Mouse (Mus musculus) adrenal gland, postnatal 10 days (tissue): ENCODE measurements around the gene Srsf9. TPM values are rescaled to one million over a fixed set of nuclear protein-coding genes. Genes with fewer than 3 reads are reported as not detected.

Source experiments
- DNase-seq: peaks from one replicate; pipeline ENCODE4 v3.0.0; 2021; ENCODE audit warnings: mixed read lengths
- total RNA-seq, 2 experiments: library from RNA; stranded (reverse); gene quantifications; 2 replicates each; pipeline ENCODE4 v1.2.3; 2021

The Srsf9 gene
- total RNA-seq, 2 experiments from 2014 or later, result 67.1 to 70.7 TPM

DNA sequence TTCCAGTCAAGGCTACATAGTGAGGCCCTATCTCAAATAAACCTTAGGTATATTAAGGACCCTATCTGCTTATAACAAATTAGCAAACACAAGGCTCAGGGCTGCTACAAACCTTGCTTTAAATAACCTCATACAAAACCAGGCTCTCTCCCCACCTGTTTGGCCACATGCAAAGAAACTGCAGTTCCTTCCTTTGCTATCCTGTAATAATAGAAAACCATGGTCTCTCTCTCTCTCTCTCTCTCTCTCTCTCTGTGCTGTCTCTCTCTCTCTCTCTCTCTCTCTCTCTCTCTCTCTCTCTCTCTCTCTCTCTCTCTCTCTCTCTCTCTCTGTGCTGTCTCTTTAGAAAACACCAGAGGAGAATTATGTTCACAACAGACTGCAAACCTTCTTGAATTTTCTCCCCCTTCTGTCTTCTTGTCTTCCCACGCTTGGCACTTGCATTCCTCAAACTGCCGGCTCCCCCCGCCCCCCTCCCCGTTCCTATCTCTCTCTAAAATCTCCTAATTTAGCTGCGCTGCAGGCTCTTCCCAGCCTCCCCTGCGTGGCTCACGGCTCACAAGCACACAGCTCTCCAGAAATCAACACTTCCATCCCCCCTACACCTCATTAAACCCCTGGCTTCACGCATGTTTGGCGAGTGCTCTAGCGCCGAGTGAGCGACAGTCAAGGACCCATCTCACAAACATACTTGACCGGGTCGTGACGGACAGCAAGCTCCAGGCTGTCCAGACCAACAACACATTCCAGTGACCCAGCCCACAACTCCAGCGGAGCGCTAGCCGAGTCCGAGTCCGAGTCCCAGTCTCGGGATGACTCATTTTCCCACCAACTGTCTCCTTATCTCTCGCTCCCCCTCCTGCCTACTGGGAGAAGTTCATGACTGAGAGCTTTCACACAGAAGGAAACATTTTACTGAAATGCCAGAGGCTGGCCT, 7.7 kb upstream of the Srsf9 start:
- DNase-seq, result peak; percentile 78

- DNase-seq, result no peak
These were observed 633 bp upstream of the Srsf9 start for GRCm38 (mm10) chr5:115326256-115326831.

GRCm38 (mm10) chr5:115327610-115328548, 902 bp downstream of the Srsf9 start:
- peak; percentile 55 for DNase-seq

GRCm38 (mm10) chr5:115330955-115331354, 4.0 kb downstream of the Srsf9 start:
- no peak for DNase-seq

GRCm38 (mm10) chr5:115333626-115334025, 6.6 kb downstream of the Srsf9 start:
- no peak for DNase-seq

DNA sequence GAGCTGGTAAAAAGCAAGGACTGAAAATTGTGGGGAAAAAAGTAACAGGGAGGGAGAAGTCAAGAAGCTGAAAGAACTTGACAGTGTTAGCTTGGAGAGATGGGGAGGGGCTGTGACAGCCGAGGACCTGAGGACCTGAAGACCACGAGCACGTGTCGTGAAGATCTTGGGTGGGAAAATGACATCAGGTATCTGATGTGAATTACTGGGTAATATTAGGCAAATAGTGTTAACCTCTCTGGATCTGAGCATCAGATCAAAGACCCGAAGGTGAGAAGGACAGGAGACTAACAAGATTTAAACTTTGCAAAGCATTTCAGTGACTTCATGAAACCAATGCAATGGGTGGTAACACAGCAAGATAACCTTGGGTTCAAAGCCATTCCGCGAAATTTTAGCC, 13.0 kb downstream of the Srsf9 start:
- no peak for DNase-seq

- DNase-seq, result peak; percentile 94
These were observed 13.8 kb downstream of the Srsf9 start, which contains the start of the genes Gatc and Triap1 for GRCm38 (mm10) chr5:115340577-115341313. Gene Gatc (minus strand): TSS chr5:115341178. Gene Triap1 (plus strand): TSS chr5:115341225.

GRCm38 (mm10) chr5:115341314-115342165, 14.6 kb downstream of the Srsf9 start:
- DNase-seq, result no peak

GRCm38 (mm10) chr5:115347564-115347963, 20.6 kb downstream of the Srsf9 start:
- peak; percentile 89 for DNase-seq

DNA sequence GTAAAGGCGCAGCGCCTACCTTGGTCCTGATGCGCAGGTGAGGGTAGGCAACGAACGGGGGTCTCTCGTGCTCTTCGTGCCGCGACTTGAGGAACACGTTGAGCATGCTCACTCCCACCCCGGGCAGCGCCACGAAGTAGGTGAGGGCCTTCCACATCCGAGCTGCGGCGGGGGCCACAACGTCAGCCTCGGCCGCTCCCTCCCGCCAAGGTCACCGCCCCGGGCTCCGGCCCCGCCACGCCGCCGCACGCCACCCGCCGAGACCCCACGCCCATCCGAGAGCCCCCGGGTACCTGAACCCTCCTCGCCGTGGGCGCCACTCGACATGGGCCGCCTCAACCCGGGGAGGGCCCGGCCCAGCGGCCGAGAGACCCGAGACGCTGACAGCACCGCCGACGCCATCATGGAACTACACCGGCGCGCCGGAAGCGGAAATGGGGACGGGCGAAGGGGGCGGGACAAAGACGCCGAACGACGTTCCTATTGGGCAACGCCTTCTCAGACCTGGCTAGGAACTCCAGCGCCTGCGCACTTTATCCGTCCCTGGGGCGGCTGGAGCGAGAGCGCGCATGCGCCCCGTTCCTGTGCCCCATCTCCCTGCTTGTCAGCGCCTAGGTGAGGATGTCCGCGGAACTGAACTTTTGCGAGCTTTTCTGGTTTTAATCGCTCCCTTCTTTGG, 21.7 kb downstream of the Srsf9 start, which contains the start of gene Cox6a1:
Cox6a1 (minus strand) TSS at position 436 of the 679 bp plus-strand sequence.
- DNase-seq, result peak; percentile 99

- no peak for DNase-seq
These were observed 22.2 kb downstream of the Srsf9 start for GRCm38 (mm10) chr5:115349225-115349555.

DNA sequence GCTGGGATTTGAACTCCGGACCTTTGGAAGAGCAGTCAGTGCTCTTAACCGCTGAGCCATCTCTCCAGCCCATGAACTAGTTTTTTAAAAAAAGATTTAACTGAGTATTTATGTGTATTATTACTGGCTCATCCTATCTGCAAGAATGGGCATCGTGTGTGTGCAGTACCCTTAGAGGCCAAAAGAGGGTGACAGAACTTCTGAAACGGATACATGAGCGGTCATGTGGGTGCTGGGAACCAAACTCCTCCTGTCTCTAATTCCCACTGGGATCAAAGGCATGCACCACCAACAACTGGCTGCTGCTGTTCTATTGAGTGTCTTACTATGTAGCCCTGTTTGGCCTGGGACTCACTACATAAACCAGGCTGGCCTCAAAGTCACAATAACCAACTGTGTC, 24.4 kb downstream of the Srsf9 start:
- DNase-seq, result no peak

DNA sequence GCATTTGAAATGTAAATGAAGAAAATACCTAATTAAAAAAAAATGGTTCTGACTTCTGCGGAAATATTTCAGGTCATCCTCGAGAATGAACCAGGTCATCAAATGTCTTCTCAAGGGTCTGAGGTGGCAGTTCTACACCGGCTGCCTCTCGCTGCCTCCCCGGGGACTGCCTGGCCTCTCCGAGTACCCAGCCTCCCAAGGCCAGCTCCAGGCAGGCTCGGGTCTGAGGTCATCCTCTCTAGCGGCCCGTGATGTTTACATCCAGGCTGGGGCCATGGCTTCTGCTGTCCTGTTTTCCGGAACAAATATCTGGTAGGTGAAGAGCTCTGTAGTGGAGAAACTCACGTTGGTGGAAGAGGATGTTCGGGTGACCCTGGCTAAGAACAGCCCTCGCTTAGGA, 28.1 kb downstream of the Srsf9 start:
- DNase-seq, result no peak

- peak; percentile 95 for DNase-seq
These were observed 31.9 kb downstream of the Srsf9 start for GRCm38 (mm10) chr5:115358872-115359271.

GRCm38 (mm10) chr5:115359438-115359837, 32.5 kb downstream of the Srsf9 start:
- no peak for DNase-seq

GRCm38 (mm10) chr5:115359851-115360372, 32.9 kb downstream of the Srsf9 start:
- DNase-seq, result no peak

GRCm38 (mm10) chr5:115362216-115362615, 35.2 kb downstream of the Srsf9 start:
- no peak for DNase-seq

GRCm38 (mm10) chr5:115362819-115363714, 36.1 kb downstream of the Srsf9 start:
- DNase-seq, result no peak

GRCm38 (mm10) chr5:115364782-115365181, 37.8 kb downstream of the Srsf9 start:
- DNase-seq, result no peak
